Mouse (Mus musculus): ENCODE results near the gene Slc41a2.

Slc41a2 gene

GRCm38 (mm10) chr10:83210968-83211583, 126.6 kb downstream of the Slc41a2 start:
- H3K36me3 ChIP-seq (ENCODE audit: control insufficient read depth, insufficient read depth, low read length, poor library complexity, severe bottlenecking): no peaks in the 10 kb centered on the region
- no peaks in the 10 kb centered on the region for H3K27me3 ChIP-seq (ENCODE audit: control insufficient read depth, insufficient read depth, low read length, poor library complexity, severe bottlenecking)
- no peak for DNase-seq (ENCODE audit: low read depth, low spot score)

DNA sequence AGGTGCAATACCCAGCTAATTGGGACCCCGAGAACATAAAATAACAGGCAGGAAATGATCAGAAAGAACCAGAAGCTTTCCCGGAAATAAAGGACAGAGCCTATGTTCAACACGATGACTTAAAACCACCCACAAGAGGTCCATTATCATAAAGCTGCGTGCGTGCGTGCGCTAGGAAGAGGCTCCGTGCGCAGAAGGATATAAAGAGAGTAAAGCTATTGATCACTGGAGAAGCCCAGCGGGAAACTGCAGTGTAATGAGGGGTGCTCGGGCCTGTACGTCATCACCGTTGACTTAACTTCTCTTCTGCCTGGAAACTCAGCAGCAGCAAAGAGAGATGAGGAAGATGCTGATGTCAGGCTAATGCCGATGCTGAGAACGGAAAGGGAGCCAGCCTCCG, 127.6 kb downstream of the Slc41a2 start:
- Histone ChIP-seq H3K27me3 (ENCODE audit: control insufficient read depth, insufficient read depth, low read length, poor library complexity, severe bottlenecking) (no peaks in the 10 kb centered on the region), H3K36me3 (ENCODE audit: control insufficient read depth, insufficient read depth, low read length, poor library complexity, severe bottlenecking) (no peaks in the 10 kb centered on the region)
- DNase-seq (ENCODE audit: low read depth, low spot score): no peak

GRCm38 (mm10) chr10:83209388-83209787, 128.3 kb downstream of the Slc41a2 start:
- Histone ChIP-seq H3K36me3 (ENCODE audit: control insufficient read depth, insufficient read depth, low read length, poor library complexity, severe bottlenecking) (no peaks in the 10 kb centered on the region), H3K27me3 (ENCODE audit: control insufficient read depth, insufficient read depth, low read length, poor library complexity, severe bottlenecking) (no peaks in the 10 kb centered on the region)
- no peak for DNase-seq (ENCODE audit: low read depth, low spot score)

DNA sequence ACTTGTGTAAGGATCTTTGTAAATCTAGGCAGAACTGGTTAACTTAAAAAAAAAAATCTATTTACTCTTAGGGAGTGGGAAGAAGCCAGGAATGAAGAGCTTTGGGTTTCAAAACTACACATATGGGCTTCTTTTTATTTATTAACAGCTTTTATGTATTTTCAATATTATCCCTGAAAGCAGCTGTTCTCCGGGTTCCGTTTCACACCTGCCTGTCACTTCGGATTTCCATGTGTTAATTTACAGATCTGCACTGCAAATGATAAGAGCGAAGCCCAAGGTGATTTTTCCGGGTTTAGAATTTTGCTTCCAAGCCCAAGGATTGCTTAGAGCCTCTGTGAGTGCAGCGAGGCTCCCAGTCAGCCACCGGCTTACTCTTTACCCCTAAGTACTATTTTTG, 129.2 kb downstream of the Slc41a2 start:
- DNase-seq (ENCODE audit: low read depth, low spot score): no peak
- H3K27me3 ChIP-seq (ENCODE audit: control insufficient read depth, insufficient read depth, low read length, poor library complexity, severe bottlenecking): no peaks in the 10 kb centered on the region
- H3K36me3 ChIP-seq (ENCODE audit: control insufficient read depth, insufficient read depth, low read length, poor library complexity, severe bottlenecking): no peaks in the 10 kb centered on the region

GRCm38 (mm10) chr10:83202906-83203702, 134.6 kb downstream of the Slc41a2 start:
- Histone ChIP-seq H3K27me3 (ENCODE audit: control insufficient read depth, insufficient read depth, low read length, poor library complexity, severe bottlenecking) (no peaks in the 10 kb centered on the region), H3K36me3 (ENCODE audit: control insufficient read depth, insufficient read depth, low read length, poor library complexity, severe bottlenecking) (no peaks in the 10 kb centered on the region)
- no peak for DNase-seq (ENCODE audit: low read depth, low spot score)

GRCm38 (mm10) chr10:83201525-83201924, 136.2 kb downstream of the Slc41a2 start:
- no peak for DNase-seq (ENCODE audit: low read depth, low spot score)
- no peaks in the 10 kb centered on the region for H3K27me3 ChIP-seq (ENCODE audit: control insufficient read depth, insufficient read depth, low read length, poor library complexity, severe bottlenecking)
- H3K36me3 ChIP-seq (ENCODE audit: control insufficient read depth, insufficient read depth, low read length, poor library complexity, severe bottlenecking): no peaks in the 10 kb centered on the region

DNA sequence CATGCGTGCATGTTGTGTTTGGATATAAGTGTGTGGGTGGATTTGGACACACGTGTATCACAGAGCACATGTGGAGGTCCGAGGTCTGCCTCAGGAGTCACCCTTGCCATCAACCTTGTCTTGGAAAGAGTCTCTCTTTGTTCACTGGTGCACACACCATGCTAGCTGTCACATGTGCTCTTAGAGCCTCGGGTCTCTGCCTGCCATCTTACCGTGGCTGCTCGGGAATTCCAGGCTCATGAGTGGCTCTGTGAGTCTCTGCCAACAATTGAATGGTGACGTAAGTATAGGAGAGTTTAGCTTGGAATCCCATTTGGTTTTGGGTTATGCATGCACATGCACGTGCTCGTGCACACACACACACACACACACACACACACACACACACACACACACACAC, 138.4 kb downstream of the Slc41a2 start:
- DNase-seq (ENCODE audit: low read depth, low spot score): no peak
- Histone ChIP-seq H3K27me3 (ENCODE audit: control insufficient read depth, insufficient read depth, low read length, poor library complexity, severe bottlenecking) (no peaks in the 10 kb centered on the region), H3K36me3 (ENCODE audit: control insufficient read depth, insufficient read depth, low read length, poor library complexity, severe bottlenecking) (no peaks in the 10 kb centered on the region)

- Histone ChIP-seq H3K27me3 (ENCODE audit: control insufficient read depth, insufficient read depth, low read length, poor library complexity, severe bottlenecking) (no peaks in the 10 kb centered on the region), H3K36me3 (ENCODE audit: control insufficient read depth, insufficient read depth, low read length, poor library complexity, severe bottlenecking) (no peaks in the 10 kb centered on the region)
- DNase-seq (ENCODE audit: low read depth, low spot score): no peak
These were observed 139.0 kb downstream of the Slc41a2 start for GRCm38 (mm10) chr10:83198692-83199091.

- no peaks in the 10 kb centered on the region for H3K27me3 ChIP-seq (ENCODE audit: control insufficient read depth, insufficient read depth, low read length, poor library complexity, severe bottlenecking)
- peak; percentile 83 for DNase-seq (ENCODE audit: low read depth, low spot score)
- H3K36me3 ChIP-seq (ENCODE audit: control insufficient read depth, insufficient read depth, low read length, poor library complexity, severe bottlenecking): no peaks in the 10 kb centered on the region
These were observed 139.9 kb downstream of the Slc41a2 start for GRCm38 (mm10) chr10:83197690-83198336.

- H3K36me3 ChIP-seq (ENCODE audit: control insufficient read depth, insufficient read depth, low read length, poor library complexity, severe bottlenecking): no peaks in the 10 kb centered on the region
- DNase-seq (ENCODE audit: low read depth, low spot score): no peak
- no peaks in the 10 kb centered on the region for H3K27me3 ChIP-seq (ENCODE audit: control insufficient read depth, insufficient read depth, low read length, poor library complexity, severe bottlenecking)
These were observed 145.7 kb downstream of the Slc41a2 start for GRCm38 (mm10) chr10:83191982-83192381.

- no peaks in the 10 kb centered on the region for H3K36me3 ChIP-seq (ENCODE audit: control insufficient read depth, insufficient read depth, low read length, poor library complexity, severe bottlenecking)
- DNase-seq (ENCODE audit: low read depth, low spot score): no peak
These were observed 146.2 kb downstream of the Slc41a2 start for GRCm38 (mm10) chr10:83191476-83191875.

GRCm38 (mm10) chr10:83189071-83189470, 148.6 kb downstream of the Slc41a2 start:
- Histone ChIP-seq H3K27me3 (ENCODE audit: control insufficient read depth, insufficient read depth, low read length, poor library complexity, severe bottlenecking) (no peaks in the 10 kb centered on the region), H3K36me3 (ENCODE audit: control insufficient read depth, insufficient read depth, low read length, poor library complexity, severe bottlenecking) (no peaks in the 10 kb centered on the region)
- DNase-seq (ENCODE audit: low read depth, low spot score): no peak

More at GRCm38 (mm10) chr10:83191476-83191875, 146.2 kb downstream of the Slc41a2 start:
- H3K27me3 ChIP-seq (ENCODE audit: control insufficient read depth, insufficient read depth, low read length, poor library complexity, severe bottlenecking): no peaks in the 10 kb centered on the region

GRCm38 (mm10) chr10:83186984-83187383, 150.7 kb downstream of the Slc41a2 start:
- no peaks in the 10 kb centered on the region for H3K27me3 ChIP-seq (ENCODE audit: control insufficient read depth, insufficient read depth, low read length, poor library complexity, severe bottlenecking)
- DNase-seq (ENCODE audit: low read depth, low spot score): no peak
- no peaks in the 10 kb centered on the region for H3K36me3 ChIP-seq (ENCODE audit: control insufficient read depth, insufficient read depth, low read length, poor library complexity, severe bottlenecking)

- H3K27me3 ChIP-seq (ENCODE audit: control insufficient read depth, insufficient read depth, low read length, poor library complexity, severe bottlenecking): no peaks in the 10 kb centered on the region
- no peak for DNase-seq (ENCODE audit: low read depth, low spot score)
- no peaks in the 10 kb centered on the region for H3K36me3 ChIP-seq (ENCODE audit: control insufficient read depth, insufficient read depth, low read length, poor library complexity, severe bottlenecking)
These were observed 151.5 kb downstream of the Slc41a2 start for GRCm38 (mm10) chr10:83186167-83186566.

DNA sequence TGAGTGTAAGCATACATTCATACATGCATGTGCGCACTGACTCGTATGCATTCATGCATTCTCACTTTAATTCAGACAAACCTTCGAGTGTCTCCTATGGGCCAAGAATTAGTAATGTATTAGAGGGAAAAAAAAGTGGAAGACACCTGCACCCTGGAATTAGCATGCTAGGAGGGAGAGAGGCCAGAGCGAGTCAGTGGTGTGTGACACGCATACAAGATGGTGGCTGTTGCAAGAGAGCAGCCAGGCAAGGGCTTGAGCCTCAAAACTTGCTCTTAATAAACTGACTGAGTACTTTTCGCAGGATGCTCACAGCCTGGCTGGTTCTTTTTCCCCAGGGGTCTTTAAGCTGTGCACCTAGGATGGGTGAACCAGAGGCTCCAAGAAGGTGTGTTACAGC, 152.6 kb downstream of the Slc41a2 start:
- H3K36me3 ChIP-seq (ENCODE audit: control insufficient read depth, insufficient read depth, low read length, poor library complexity, severe bottlenecking): no peaks in the 10 kb centered on the region
- no peak for DNase-seq (ENCODE audit: low read depth, low spot score)
- H3K27me3 ChIP-seq (ENCODE audit: control insufficient read depth, insufficient read depth, low read length, poor library complexity, severe bottlenecking): no peaks in the 10 kb centered on the region
